Mouse (Mus musculus): Measurements from ENCODE around the gene Gpam. TPM values are rescaled to one million over a fixed set of nuclear protein-coding genes. Genes with fewer than 3 reads are reported as not detected.

Gpam gene
- total RNA-seq, 2 experiments from 2014 or later: 1.7 to 4.4 TPM

- ATAC-seq (ENCODE audit: poor library complexity, severe bottlenecking): no peak
Observed at GRCm38 (mm10) chr19:55107896-55108295, 19.1 kb downstream of the Gpam start.

DNA sequence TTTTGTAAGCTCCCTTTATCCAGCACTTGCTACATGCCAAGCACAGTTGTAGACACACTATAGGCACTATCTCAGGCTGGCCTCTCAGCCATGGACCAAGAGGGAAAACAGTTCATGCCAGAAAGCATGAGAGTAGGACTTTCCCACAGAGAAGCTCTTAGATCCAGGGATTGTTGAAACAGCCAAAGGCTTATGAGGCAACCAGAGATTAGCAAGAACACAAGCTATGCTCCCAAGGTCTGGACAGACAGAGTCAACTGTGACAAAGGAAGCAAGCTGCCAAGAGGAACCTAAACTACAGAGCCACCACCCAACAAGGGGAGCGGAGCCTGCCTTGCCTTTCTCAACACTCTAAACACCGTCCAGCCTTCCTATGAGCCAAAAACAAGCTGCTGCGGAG, 21.1 kb downstream of the Gpam start:
- ATAC-seq (ENCODE audit: poor library complexity, severe bottlenecking): no peak

GRCm38 (mm10) chr19:55103081-55103830, 23.8 kb downstream of the Gpam start:
- no peak for ATAC-seq (ENCODE audit: poor library complexity, severe bottlenecking)

- ATAC-seq (ENCODE audit: poor library complexity, severe bottlenecking): no peak
Observed at GRCm38 (mm10) chr19:55101659-55102058, 25.4 kb downstream of the Gpam start.

GRCm38 (mm10) chr19:55100227-55101140, 26.6 kb downstream of the Gpam start:
- ATAC-seq (ENCODE audit: poor library complexity, severe bottlenecking): no peak

GRCm38 (mm10) chr19:55099184-55100160, 27.6 kb downstream of the Gpam start:
- ATAC-seq (ENCODE audit: poor library complexity, severe bottlenecking): peak; percentile 94

- ATAC-seq (ENCODE audit: poor library complexity, severe bottlenecking): peak; percentile 13; the same call in 1 of the 2 replicates
Observed at GRCm38 (mm10) chr19:55098409-55099183, 28.4 kb downstream of the Gpam start.

GRCm38 (mm10) chr19:55097396-55097967, 29.6 kb downstream of the Gpam start:
- ATAC-seq (ENCODE audit: poor library complexity, severe bottlenecking): no peak

GRCm38 (mm10) chr19:55096666-55097065, 30.4 kb downstream of the Gpam start:
- no peak for ATAC-seq (ENCODE audit: poor library complexity, severe bottlenecking)

GRCm38 (mm10) chr19:55095547-55095946, 31.5 kb downstream of the Gpam start:
- ATAC-seq (ENCODE audit: poor library complexity, severe bottlenecking): no peak

DNA sequence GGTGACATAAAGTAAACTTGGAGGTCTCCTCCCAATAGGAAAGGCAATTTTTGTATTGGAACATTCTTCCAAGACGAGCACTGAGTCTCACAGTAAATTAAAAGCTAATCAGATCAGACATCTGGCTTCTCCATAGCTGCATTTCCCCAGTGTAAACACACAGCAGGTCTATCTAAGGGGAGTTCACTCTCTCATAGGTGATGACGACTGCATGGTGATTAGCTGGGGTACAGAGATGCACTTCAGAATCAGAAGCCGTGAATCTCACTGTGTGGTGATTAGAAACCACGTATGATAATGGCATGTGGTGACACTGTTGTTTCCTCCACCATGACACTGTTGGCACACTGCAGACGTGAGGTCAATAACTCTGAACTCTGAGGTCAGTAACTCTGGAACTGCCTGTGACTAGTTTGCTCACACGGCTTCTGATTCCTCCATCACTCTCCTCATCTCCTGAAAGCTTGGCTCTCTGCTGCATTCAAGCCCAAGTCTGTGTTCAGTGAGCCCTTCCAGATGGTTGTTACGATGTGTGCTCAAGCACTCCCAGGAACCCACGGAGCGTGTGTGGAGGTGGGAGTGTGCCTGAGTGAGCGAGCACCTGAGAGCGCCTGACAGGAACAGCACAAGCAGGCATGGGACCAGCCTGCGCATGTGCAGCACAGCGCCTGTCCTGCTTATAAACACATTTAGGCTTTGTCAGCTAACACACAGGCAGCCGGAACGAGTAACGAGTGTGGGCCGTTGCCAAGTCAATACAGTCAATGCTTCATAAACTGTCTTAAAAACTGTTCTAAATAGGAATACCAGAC, 35.2 kb downstream of the Gpam start:
- ATAC-seq (ENCODE audit: poor library complexity, severe bottlenecking): no peak

DNA sequence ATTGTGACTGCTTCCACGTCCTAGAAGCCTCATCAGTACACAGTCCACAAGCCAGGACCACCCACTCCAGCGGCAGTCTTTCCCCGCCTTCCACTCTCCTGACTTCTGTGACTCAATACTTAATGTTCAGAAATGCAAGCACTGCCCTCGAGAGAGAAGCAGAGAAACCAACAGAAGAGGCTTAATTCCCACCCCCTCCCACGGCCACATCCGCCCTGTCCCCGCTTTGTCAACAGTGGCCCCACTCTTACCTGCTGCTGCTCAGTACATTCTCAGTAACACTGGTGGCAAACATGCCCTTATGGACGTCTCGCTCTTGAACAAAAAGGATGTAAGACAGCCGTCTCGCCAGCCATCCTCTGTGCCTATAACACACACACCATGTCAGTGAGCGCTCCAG, 36.2 kb downstream of the Gpam start:
- no peak for ATAC-seq (ENCODE audit: poor library complexity, severe bottlenecking)

DNA sequence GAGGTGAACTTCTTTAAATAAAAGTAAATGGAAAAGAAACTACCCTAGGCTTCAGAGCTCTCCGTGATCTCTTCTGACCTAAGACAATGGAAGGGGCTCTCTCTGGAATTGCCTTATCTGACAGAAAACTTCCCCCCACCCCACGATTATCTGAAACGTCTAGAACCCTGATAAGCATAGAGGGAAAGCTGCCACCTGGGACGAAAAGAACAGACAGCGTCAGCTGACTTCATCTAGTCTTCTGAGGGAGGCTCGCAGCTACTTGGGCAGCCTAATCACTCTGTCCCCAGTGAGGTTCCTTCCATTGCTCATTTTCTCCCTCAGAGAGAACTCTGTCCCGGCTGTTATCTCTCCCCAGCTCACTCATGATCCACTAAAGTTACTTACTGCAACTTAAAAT, 36.9 kb downstream of the Gpam start:
- ATAC-seq (ENCODE audit: poor library complexity, severe bottlenecking): no peak

DNA sequence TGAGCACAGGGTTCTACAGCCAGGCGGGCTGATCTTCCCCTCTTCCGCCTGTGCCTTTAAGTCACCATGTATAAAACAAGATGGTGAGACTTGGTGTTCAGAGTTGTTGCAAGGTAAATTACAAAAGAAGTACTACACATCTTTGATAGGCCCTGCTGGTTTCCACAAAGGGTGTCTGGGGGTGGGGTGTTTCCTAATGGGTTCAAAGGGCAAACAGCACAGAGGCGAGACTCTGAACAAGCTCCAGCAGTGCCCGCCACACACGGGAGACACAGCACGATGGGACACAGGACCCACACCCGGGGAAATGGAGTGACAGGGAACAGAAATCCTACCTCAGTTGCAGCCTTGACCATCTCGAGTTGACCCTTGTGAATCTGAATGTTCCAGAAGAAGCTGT, 39.3 kb downstream of the Gpam start:
- ATAC-seq (ENCODE audit: poor library complexity, severe bottlenecking): no peak

DNA sequence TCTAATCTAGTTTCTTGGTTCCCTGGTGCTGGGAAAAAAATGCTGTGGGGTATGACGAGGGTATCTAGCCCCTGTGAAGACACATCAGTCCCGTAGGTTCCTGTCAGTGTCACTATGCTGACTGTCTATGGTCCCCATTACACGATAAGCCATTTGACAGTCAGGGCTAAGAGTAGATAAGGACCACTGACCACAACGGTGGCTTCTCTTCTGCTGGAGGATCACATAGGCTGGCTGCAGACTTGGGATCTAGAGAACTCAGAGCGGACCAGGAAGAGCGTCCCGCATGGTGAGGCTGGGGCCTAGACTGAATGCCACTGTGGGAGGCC, 41.2 kb downstream of the Gpam start:
- no peak for ATAC-seq (ENCODE audit: poor library complexity, severe bottlenecking)

GRCm38 (mm10) chr19:55084971-55085856, 41.8 kb downstream of the Gpam start:
- ATAC-seq (ENCODE audit: poor library complexity, severe bottlenecking): no peak

DNA sequence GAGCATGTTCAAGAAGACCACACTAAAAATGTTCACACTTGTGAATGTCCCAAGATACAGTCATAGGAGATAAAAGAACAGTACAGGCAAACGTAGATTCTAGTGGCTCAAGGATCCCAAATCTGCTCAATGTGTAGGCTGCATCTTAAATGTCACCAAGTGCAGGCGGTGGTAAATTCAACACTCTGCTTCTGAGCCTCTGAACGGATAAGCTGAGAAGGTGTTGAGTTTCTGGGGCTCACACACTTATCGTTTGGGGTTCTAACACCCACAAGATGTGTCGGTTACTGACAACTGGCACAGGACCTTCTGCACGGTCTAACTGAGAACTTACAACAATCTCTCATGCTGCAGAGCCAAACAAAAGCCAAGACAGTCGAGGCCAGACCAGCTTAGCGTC, 50.2 kb downstream of the Gpam start:
- no peak for ATAC-seq (ENCODE audit: poor library complexity, severe bottlenecking)

DNA sequence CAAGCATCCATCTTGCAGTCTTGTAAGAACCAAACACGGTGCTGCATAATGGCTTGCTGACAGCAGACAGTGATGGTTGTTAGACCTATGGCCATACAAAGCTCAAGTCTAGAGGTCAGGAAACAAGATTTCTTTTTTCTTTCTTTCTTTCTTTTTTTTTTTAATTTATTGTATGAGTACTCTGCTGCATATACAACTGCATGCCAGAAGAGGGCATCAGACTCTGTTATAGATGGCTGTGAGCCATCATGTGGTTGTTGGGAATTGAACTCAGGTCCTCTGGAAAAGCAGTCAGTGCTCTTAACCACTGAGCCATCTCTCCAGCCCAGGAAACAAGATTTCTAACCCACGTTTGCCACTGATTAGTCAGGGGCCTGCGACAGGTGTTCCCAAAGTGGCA, 54.0 kb downstream of the Gpam start:
- ATAC-seq (ENCODE audit: poor library complexity, severe bottlenecking): no peak

Data from megakaryocyte, adult 5-6 weeks (primary cell).